Mouse (Mus musculus): ENCODE data around the gene Tusc2. TPM values are rescaled to one million over a fixed set of nuclear protein-coding genes. Genes with fewer than 3 reads are reported as not detected.

The Tusc2 gene
- total RNA-seq, 2 experiments from 2014 or later: 26.1 to 27.2 TPM

- ATAC-seq (replicated peaks; ENCODE audit: low FRiP score, low TSS enrichment, poor library complexity, severe bottlenecking): no peak
These were observed 18.5 kb downstream of the Tusc2 start for GRCm38 (mm10) chr9:107581584-107581983.

DNA sequence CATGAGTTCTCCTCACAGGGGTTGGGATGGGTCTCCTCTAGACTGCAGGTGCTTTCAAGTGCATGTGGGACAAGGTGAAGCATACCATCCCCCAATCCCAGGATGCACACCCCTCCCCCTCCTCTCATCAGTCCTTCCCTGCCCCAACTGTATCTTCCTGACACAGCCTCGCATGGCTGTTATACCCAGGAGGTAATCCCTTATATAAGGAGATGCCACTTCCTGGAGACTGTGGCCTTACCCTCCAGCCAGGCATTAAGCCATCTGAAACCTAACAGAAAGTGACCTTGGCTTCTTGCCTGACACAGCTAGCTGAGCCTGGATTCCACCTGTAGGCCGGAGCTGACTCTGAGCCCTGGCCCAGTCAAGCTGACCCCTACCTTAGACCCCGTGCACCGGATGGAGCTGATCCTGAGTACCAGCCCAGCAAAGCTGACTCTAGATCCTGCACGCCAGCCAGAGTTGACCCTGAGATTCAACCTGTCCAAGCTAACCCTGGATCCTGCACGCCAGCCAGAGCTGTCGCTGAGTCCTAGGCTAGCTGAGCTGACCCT lies 19.5 kb downstream of the Tusc2 start:
- ATAC-seq (replicated peaks; ENCODE audit: low FRiP score, low TSS enrichment, poor library complexity, severe bottlenecking): no peak

DNA sequence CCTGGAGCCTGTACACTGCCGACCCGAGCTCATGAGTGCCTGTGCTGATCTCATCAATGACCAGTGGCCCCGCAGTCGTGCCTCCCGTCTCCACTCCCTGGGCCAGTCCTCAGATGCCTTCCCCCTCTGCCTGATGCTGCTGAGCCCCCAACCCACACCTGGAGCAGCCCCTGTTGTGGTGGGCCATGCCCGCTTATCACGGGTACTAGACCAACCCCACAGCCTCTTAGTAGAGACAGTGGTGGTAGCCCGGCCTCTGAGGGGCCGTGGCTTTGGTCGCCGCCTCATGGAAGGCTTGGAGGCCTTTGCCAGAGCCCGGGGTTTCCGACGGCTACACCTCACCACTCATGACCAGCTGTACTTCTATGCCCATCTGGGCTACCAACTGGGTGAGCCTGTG lies 20.1 kb downstream of the Tusc2 start:
- no peak for ATAC-seq (replicated peaks; ENCODE audit: low FRiP score, low TSS enrichment, poor library complexity, severe bottlenecking)

GRCm38 (mm10) chr9:107586504-107586903 lies 23.4 kb downstream of the Tusc2 start:
- no peak for ATAC-seq (replicated peaks; ENCODE audit: low FRiP score, low TSS enrichment, poor library complexity, severe bottlenecking)

DNA sequence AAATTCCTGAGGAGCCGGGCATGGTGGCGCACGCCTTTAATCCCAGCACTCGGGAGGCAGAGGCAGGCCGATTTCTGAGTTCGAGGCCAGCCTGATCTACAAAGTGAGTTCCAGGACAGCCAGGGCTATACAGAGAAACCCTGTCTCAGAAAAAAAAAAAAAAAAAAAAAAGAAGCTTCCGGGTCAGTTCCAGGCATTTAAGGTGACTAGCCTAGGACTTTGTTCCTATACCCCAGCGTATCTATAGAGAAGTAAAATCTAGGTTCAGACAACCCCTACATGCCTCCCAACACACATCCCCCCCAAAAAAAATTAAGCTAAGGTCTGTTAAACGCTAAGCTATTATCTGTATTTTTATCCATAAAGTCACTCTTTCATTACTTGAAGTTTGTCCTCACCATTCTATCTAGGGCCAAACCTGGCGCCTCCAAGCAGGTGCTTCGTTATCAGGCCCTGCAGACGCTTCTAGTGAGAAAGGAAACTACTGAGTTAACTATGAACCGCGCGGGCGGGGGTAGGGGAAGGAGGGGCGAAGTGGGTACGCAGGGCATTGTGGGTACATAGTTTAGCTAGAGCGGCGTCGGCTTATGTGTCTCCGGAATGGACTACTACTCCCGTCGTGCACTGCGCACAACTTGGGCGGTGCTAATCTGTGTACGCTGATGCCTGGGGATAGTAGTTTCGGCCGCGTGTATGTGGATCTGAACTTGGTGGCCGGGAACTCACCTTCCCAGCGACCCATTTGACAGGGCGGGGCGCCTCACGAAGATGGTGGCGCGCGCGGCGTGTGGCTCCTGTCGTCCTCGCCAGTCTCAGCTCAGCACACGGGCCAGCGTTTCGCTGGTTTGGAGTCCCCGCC lies 24.1 kb downstream of the Tusc2 start, which contains the start of gene Ifrd2:
Ifrd2 (plus strand) TSS at position 669 of the 859 bp plus-strand sequence.
- ATAC-seq (replicated peaks; ENCODE audit: low FRiP score, low TSS enrichment, poor library complexity, severe bottlenecking): peak; percentile 74

DNA sequence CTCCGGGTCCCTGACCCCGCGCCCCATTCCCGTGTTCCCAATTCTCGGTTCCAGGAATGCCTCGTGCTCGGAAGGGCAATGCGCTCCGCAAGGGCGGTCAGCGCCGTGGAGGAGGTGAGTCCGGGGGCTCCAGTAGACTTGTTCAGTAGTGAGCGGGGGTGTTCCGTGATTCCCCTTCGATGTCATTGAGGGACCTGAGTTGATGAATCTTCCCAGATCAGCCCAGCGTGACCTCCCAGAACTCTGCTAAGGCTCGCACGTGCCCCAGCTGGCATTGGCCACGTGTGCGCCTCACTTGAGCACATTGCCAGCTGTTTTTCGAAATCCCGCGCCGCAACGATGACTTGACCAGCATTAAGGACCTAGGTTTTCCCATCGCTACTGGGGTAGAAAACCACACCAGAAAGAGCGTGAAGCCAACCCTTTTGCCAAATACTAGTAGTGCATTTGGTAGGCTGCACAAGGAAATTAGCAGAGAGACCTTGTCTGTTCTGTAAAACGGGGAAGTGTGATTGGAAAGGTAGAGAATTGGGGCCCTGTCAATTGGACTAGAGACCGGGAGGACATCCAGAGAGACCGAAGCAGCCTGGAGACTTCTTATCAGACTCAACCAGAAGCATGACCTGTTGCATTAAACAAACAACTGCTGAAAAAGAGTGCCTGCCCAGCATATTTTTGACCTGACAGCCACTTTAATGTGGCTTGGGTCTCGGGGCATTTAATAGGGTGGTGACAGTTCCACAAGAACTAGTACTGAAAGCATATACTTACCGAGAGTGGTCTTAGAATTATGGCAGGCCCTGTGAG lies 25.0 kb downstream of the Tusc2 start:
- peak; percentile 25 for ATAC-seq (replicated peaks; ENCODE audit: low FRiP score, low TSS enrichment, poor library complexity, severe bottlenecking)

DNA sequence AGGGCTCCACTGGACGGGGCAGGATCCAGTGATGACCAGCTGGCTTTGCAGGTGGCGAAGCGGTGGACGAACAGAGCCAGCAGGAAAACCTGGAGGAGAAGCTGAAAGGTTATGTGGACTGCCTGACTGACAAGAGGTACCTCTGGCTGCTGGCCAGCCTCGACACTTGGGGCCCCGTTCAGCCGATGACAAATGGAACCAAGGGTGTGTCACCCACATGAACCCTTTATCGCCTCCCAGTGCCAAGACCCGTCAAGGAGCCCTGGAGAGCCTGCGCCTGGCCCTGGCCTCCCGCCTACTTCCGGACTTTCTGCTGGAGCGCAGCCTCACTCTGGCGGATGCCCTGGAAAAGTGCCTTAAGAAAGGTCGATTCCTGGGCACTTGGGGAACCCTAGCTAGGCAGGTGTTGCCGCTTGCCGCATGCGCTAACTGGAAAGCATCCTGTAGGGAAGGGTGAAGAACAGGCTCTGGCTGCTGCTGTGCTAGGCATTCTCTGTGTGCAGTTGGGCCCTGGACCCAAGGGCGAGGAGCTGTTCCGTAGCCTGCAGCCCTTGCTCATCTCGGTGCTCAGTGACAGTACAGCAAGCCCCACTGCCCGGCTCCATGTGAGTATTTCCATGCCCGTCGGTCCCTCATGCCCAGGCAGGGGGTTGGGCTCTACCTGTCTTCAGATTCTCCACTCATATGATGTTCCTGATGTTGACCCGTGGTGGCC lies 27.2 kb downstream of the Tusc2 start:
- ATAC-seq (replicated peaks; ENCODE audit: low FRiP score, low TSS enrichment, poor library complexity, severe bottlenecking): peak; percentile 49

- ATAC-seq (replicated peaks; ENCODE audit: low FRiP score, low TSS enrichment, poor library complexity, severe bottlenecking): no peak
These were observed 27.7 kb downstream of the Tusc2 start for GRCm38 (mm10) chr9:107590773-107591060.

DNA sequence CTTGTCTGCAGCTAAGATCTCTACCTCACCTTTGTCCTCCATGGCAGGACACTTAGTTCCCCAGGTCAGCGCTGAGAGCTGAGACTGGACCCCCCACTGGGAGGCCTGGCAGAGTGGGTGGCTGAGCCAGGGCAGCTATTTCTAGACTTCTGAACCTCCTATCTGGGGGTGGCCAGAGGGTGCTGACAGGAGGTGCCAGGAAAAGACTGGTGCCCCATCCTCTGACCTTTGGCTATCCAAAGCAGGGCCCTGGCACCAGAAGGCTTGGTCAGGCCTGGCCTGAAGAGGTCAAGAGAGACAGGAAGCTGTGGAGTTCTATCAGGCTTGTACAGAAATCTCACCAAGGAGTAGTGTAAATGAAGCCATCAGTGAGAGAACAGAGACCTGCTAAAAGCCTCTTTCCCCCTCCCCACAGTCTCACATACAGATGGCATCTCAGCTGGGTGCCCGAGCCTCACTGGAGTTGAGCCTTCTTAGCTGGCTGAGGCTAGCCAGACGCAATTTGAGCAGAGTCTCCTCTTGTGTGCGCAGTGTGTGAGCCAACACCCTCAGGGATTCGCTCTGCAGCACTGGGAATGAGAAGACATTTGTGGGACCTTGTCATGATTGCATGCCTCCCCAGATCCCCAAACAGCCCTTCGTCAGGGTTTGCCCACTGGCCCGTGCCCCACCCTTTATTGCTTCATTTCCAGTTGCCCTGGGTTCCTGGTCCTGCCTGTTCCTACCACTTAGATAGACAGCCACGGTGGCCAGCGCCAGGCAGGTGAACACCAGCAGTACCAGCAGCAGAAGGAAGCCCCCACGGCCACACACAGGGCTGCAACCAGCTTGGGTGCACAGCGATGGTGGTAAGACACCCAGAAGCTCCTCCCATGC lies 30.3 kb downstream of the Tusc2 start:
- ATAC-seq (replicated peaks; ENCODE audit: low FRiP score, low TSS enrichment, poor library complexity, severe bottlenecking): no peak

DNA sequence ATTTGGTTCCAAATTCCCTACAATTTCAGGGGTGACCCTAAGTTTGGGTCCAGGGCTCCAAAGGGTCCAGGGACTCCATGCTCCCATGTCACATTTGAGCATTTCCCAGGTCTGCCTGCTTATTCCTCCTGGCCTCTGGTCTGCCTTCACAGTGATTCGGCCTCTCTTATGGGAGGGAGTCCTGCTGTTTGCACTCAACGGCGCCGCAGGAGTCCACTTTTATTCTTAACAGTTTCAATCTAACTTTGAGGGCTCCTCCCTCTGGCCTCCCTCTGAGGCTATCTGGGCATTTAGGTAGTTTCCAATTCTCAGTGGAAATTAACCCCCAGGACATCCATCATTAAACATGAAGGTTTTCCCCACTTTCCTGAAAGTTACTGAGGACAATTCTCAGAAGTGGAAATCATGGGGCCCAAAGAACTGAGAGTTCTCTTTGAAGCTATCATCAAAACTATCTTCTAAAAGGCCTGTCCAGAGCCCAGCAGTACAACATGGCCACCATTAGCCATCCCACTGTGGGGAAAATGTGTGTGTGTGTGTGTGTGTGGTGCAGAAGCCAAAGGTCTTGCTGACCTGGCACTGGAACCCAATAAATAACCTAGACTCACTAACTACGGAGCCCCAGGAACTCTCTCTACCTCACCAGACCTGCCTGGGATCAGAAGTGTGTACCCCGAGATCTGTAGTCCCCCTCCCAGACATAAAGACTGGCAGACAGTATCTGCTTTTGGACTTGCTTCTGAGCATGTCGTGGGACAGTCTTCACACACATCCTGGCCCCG lies 31.4 kb downstream of the Tusc2 start:
- ATAC-seq (replicated peaks; ENCODE audit: low FRiP score, low TSS enrichment, poor library complexity, severe bottlenecking): no peak

GRCm38 (mm10) chr9:107596619-107597569 lies 33.8 kb downstream of the Tusc2 start:
- no peak for ATAC-seq (replicated peaks; ENCODE audit: low FRiP score, low TSS enrichment, poor library complexity, severe bottlenecking)

- ATAC-seq (replicated peaks; ENCODE audit: low FRiP score, low TSS enrichment, poor library complexity, severe bottlenecking): no peak
These were observed 35.3 kb downstream of the Tusc2 start for GRCm38 (mm10) chr9:107598385-107598784.

GRCm38 (mm10) chr9:107599433-107599832 lies 36.4 kb downstream of the Tusc2 start:
- ATAC-seq (replicated peaks; ENCODE audit: low FRiP score, low TSS enrichment, poor library complexity, severe bottlenecking): no peak

DNA sequence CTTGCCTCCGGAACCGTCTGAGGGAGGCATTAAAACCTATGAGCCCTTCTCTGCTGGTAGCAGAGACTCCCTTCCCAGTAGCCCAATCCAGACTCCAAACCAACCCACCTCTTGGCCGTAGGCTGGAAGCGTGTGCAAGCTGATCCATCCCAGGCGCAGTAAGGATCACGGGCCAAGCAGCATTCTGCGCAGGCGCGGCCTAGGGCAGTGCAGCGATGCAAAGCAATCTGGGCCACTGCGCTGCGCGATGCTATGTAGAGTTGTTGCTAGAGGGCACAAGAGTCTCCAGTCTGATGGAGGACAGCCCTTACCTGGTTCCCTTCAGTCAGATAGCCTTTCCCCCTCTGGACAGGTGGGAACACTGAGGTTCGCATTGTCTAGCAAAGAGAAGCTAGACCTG lies 36.8 kb downstream of the Tusc2 start:
- no peak for ATAC-seq (replicated peaks; ENCODE audit: low FRiP score, low TSS enrichment, poor library complexity, severe bottlenecking)

GRCm38 (mm10) chr9:107600745-107601144 lies 37.7 kb downstream of the Tusc2 start:
- no peak for ATAC-seq (replicated peaks; ENCODE audit: low FRiP score, low TSS enrichment, poor library complexity, severe bottlenecking)

DNA sequence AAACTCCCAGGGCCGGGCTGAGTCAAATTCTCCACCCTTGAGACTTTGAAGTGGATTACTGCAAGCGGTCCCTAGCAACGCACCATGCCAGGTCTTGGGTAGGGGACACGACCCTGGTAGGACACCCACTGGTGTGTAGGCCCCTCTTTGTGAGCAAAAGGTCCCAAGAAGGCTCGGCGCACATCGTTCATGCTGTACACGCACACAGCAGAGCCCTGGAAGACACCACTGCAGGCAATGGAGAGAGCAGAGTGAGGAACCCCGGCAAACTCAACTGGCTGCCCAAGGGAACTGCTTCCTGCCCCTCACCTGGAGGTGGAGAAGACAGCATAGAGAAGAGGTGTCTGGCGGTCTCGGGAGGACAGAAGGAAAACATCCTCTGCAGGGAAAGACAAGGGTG lies 38.2 kb downstream of the Tusc2 start:
- no peak for ATAC-seq (replicated peaks; ENCODE audit: low FRiP score, low TSS enrichment, poor library complexity, severe bottlenecking)

DNA sequence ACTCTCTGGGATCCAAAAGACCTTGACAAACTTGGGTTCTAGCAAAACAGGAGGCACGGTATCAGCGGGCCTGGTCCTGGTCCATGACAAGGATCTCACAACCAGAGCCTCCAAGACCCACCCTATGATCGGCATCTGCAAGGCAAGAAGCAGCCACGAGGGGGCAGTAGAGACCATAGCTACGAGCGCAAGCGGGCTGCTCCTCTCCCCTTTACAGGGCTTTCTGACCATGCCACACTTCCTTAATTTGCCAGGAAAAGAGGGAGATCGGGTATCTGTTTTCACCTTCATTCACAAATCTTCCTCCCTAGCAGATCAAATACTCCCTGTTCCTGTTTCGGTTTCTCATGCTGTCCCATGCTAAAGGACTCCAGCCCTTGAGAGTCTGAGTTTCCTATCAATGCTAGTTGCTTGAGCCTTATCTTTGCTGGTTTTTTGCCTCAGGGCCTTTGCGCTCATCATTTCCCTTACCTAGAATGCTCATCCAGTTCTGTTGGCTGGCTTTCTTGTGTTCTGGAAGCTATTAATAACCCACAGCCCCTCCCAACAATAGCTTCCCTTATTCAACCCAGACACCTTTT lies 39.1 kb downstream of the Tusc2 start:
- ATAC-seq (replicated peaks; ENCODE audit: low FRiP score, low TSS enrichment, poor library complexity, severe bottlenecking): peak; percentile 58
